Mouse (Mus musculus) kidney, adult 2 months (tissue): ENCODE data around the gene Rex1bd. TPM values are rescaled to one million over a fixed set of nuclear protein-coding genes. Genes with fewer than 3 reads are reported as not detected.
A peak's percentile ranks its signal among the peaks of the same experiment; 100 is the strongest.

Experiments used
- DNase-seq: peaks from one replicate; pipeline ENCODE4 v3.0.0; 2021
- H3K27ac ChIP-seq: fragments of 200-500 bp; 2 replicates; pipeline ENCODE4 v1.5.1; 2012; ENCODE audit warnings: low read depth, low read length, control low read depth, inconsistent platforms; ENCODE audit not compliant: insufficient read depth
- H3K27me3 ChIP-seq: fragments of 200-500 bp; replicated peaks from 2 replicates; pipeline ENCODE4 v1.6.1; 2012; ENCODE audit warnings: mild to moderate bottlenecking, moderate library complexity, low read length, inconsistent platforms; ENCODE audit not compliant: control insufficient read depth, insufficient read depth
- H3K36me3 ChIP-seq: fragments of 200-500 bp; 2 replicates; pipeline ENCODE4 v1.6.1; 2012; ENCODE audit warnings: mild to moderate bottlenecking, moderate library complexity, low read length, inconsistent platforms; ENCODE audit not compliant: control insufficient read depth, insufficient read depth
- H3K4me1 ChIP-seq: fragments of 200-500 bp; 2 replicates; pipeline ENCODE4 v1.6.1; 2011; ENCODE audit warnings: low read length; ENCODE audit not compliant: control insufficient read depth, insufficient read depth
- H3K4me3 ChIP-seq: fragments of 200-500 bp; 2 replicates; pipeline ENCODE4 v1.5.1; 2011; ENCODE audit warnings: mild to moderate bottlenecking, low read depth, low read length, control low read depth; ENCODE audit not compliant: insufficient read depth
- CTCF ChIP-seq: fragments of 200-500 bp; conservative IDR thresholded peaks from 2 replicates; pipeline ENCODE4 v1.5.1; 2011; ENCODE audit warnings: low read depth, mild to moderate bottlenecking, control low read depth, low read length, moderate library complexity, mixed read lengths; ENCODE audit not compliant: insufficient read depth, insufficient read length
- POLR2A ChIP-seq: fragments of 200-500 bp; IDR thresholded peaks from one replicate; pipeline ENCODE4 v1.6.1; 2011; ENCODE audit warnings: low read depth, low read length, control low read depth
- WGBS: fragments of 180-500 bp; shearing (Covaris S2); methylation state at CpG from one replicate; pipeline ENCODE4 v1.1.7; 2018; 5-methylcytosine and 5-hydroxymethylcytosine counted together
- polyA plus RNA-seq: library from polyadenylated mRNA; depleted of rRNA; stranded (reverse); fragments of >200 nt; gene quantifications from 2 replicates; pipeline ENCODE4 v1.2.3, GENCODE M21; 2012

The Rex1bd gene
- polyA plus RNA-seq, 1 experiment = 161 TPM

- no peaks in the 10 kb centered on the region for H3K36me3 ChIP-seq
- WGBS = 12% methylated on average over 33 of the region's 33 CpGs
- H3K27me3 ChIP-seq = peaks cover 5% of the 10 kb centered on the region; the same call in 1 of the 2 replicates
- no peaks in the 10 kb centered on the region for H3K4me1 ChIP-seq
- no peak for DNase-seq
- TF ChIP-seq CTCF = no peak
- TF ChIP-seq POLR2A = no peak
- no peak within 1 kb of the TSS; the same call in 1 of the 2 replicates for H3K4me3 ChIP-seq
- no peak within 1 kb of the TSS for H3K27ac ChIP-seq
Measured at GRCm38 (mm10) chr8:70486941-70487520, 19.5 kb downstream of the Rex1bd start, which contains the start of gene Tmem59l. Gene Tmem59l, minus strand, starts transcription at chr8:70487358.

- no peaks in the 10 kb centered on the region for H3K36me3 ChIP-seq
- DNase-seq = no peak
- H3K4me1 ChIP-seq = no peaks in the 10 kb centered on the region
- no peak overlapping the region for H3K27ac ChIP-seq
- H3K4me3 ChIP-seq = no peak overlapping the region
- WGBS = 73% methylated on average over 7 of the region's 7 CpGs
- TF ChIP-seq POLR2A = no peak
- no peak for TF ChIP-seq CTCF
- peaks cover 3% of the 10 kb centered on the region; the same call in 1 of the 2 replicates for H3K27me3 ChIP-seq
Measured at GRCm38 (mm10) chr8:70486191-70486681, 20.3 kb downstream of the Rex1bd start.

GRCm38 (mm10) chr8:70482943-70483342 is 23.6 kb downstream of the Rex1bd start:
- Histone ChIP-seq H3K27ac (no peak overlapping the region), H3K4me1 (no peaks in the 10 kb centered on the region), H3K36me3 (no peaks in the 10 kb centered on the region), H3K4me3 (no peak overlapping the region), H3K27me3 (no peaks in the 10 kb centered on the region; the same call in 1 of the 2 replicates)
- 83% methylated on average over 2 of the region's 2 CpGs for WGBS
- DNase-seq = no peak
- TF ChIP-seq CTCF (no peak), POLR2A (no peak)

GRCm38 (mm10) chr8:70481908-70482307 is 24.6 kb downstream of the Rex1bd start:
- no peak overlapping the region for H3K4me3 ChIP-seq
- WGBS = 85% methylated on average over 3 of the region's 3 CpGs
- H3K4me1 ChIP-seq = no peaks in the 10 kb centered on the region
- no peak for DNase-seq
- no peaks in the 10 kb centered on the region for H3K36me3 ChIP-seq
- H3K27me3 ChIP-seq = no peaks in the 10 kb centered on the region
- no peak for TF ChIP-seq POLR2A
- no peak for TF ChIP-seq CTCF
- no peak overlapping the region for H3K27ac ChIP-seq

- H3K4me1 ChIP-seq = no peaks in the 10 kb centered on the region
- H3K36me3 ChIP-seq = no peaks in the 10 kb centered on the region
- no peak overlapping the region for H3K27ac ChIP-seq
- H3K4me3 ChIP-seq = peak overlapping the region; percentile 85; the same call in 1 of the 2 replicates
- peak; percentile 27 for DNase-seq
- WGBS = 6% methylated on average over 21 of the region's 21 CpGs
- TF ChIP-seq CTCF (no peak), POLR2A (no peak)
- no peaks in the 10 kb centered on the region for H3K27me3 ChIP-seq
Measured at GRCm38 (mm10) chr8:70477269-70477982, 29.1 kb downstream of the Rex1bd start.

- Histone ChIP-seq H3K27ac (no peak within 1 kb of the TSS), H3K4me3 (peak within 1 kb of the TSS; percentile 85), H3K4me1 (no peaks in the 10 kb centered on the region), H3K27me3 (no peaks in the 10 kb centered on the region), H3K36me3 (no peaks in the 10 kb centered on the region)
- DNase-seq = peak; percentile 98
- TF ChIP-seq CTCF = no peak
- no peak for TF ChIP-seq POLR2A
- WGBS = under 1% methylated on average over 53 of the region's 53 CpGs
Measured at GRCm38 (mm10) chr8:70476333-70477268, 30.0 kb downstream of the Rex1bd start, which contains the start of gene Klhl26. Gene Klhl26, minus strand, starts transcription at chr8:70476968.
